Mouse (Mus musculus) left cerebral cortex, adult 11 months (tissue): ENCODE data around the gene Plpp7.

Experiments
- DNase-seq: peaks from one replicate; pipeline ENCODE4 v3.0.0; 2022; ENCODE audit warnings: low spot score

Plpp7 gene

DNA sequence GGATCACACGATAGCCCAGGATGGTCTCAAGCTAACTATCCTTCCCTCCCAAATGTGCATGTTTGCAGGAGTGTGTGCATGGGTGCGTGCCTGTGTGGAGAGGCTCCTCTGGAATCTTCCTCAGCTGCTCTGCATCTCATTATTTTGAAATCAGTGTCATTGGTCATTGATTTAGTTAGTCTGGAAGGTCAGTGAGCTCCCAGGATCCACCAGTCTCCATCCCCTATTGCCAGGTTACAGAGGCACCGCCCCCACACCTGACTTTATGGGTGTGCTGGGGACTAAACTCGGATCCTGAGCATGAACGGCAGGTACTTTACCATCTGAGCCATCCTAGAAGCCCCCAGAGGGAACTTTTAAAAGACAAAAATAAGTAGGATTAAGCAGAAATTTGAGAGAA, 7.6 kb downstream of the Plpp7 start:
- DNase-seq: no peak

DNA sequence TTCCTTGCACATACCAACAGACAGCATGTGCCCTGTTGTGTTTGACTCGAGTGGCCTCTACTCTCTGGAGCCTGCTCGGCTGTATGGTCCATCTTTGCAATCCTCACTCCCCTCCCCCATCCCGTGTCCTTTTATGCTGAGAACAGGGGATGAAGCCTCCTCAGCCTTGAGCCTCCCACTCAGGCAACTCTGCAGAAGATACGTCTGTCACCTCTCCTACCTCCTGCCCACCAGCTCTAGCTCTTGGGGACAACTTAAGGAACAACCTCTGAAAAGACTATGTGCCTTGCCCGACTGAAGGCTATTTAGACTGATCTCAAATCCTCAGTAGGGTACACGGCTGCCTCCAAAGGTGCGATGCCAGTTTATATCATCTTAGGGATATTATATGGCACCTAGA, 8.2 kb downstream of the Plpp7 start:
- DNase-seq: no peak

DNA sequence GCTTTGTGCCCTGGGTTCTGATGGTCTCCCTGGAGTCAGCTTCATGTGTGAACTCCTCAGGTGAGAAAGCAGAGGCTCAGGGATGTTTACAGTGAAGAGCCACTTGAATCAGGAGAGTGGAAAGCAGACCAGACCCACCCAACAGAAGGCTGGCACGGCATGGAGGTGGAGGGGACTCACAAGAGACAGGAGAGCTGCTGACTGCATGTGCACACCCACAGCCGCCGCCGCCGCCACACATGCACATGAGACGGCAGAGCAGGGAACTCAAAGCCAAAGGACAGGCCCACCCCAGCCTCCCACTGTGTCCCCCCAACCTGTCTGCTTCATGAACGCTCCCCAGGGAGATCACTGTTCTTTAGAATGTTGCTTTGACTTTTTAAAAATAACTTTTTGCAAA, 8.8 kb downstream of the Plpp7 start:
- DNase-seq: no peak

DNA sequence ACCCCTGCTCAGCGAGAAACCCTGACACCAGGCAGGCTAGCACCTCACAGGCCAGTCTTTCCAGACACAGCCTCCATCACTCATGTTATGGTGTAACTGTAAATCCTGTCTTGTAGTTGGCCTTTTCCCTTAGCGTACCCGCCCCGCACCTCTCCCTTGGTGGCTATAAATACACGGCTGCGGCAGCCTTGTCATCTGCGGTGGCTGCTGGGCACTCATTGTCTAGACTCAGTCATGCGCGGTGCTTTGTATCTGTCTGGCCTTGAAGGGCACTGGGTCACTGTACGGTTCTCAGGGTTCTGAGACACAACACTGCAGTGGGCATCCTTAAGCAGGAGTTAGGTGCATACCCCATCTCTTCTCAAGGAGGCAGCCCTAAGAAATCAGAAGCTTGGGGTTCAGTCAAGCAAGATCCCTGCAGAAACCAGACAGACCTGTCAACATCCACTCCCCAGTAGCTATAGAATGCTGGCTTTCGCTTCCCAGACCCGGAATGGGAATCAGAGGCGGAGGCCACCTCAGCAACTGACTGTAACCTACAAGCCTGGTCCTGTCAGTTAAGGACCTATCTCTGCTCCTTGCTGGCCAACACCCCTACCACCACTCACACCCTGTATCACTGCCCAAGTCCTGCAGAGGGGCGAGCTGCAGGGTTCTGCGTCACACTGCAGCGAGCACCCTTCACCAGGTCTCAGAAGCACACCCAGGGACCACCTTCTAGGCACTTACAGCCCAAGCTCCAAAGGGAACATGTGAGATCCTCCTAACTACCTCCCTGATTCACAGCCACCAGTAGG, 10.0 kb downstream of the Plpp7 start:
- DNase-seq: no peak

DNA sequence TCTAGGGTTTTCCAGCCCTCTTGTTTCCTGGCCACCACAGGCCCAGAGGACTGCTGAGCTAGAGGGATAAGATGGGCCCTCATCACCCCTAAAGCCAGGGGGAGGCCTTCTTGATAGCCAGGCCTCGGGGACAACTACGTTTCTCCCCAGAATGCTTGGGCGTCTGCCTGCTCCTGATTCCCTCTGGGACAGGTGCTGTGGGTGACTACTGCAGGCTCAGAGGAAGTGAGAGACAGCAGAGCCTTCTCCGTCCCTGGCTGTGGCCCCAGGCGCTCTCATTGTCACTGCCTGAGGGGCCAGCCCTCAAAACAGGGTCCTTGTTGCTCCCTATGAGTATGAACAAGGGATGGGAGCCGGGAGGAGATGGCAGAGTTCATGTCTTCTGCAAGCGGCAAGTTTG, 10.6 kb downstream of the Plpp7 start:
- no peak for DNase-seq

DNA sequence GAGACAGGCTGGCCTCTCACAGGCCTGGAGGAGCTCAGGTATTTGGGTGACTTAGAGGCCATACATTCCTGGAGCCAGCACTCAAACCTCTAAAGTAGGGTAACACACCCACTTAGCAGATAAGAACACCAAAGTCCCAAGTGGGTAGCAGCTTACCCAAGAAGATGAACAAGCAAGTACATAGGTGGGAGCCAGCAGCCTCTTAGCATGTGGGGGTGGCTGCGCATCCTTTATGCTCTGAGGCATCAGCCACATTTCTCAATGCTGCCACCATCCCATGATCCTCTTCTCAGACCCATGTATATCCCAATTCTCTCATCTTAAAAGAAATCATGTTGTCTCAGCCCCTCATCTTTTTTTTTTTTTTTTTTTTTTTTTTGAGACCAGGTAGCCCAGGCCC, 15.9 kb downstream of the Plpp7 start:
- no peak for DNase-seq

DNA sequence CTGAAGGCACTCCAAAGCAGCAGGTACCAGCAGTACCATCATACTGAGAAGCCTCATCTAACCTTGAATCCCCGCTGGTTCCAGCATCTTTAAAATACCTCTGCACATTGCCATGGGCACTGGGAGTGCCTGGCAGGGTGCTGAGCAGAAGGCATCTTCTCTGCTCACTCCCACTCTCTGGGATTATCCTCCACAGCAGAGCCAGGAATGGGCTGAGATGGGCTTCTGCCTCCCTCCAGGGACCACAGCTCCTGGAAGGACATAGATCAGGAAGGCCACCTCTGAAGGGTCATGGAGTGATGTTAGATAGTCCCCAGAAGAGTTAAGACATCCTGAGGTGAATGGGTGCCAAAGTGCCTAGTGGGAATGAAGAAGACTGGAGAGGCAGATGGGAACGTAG, 17.2 kb downstream of the Plpp7 start:
- DNase-seq: no peak

DNA sequence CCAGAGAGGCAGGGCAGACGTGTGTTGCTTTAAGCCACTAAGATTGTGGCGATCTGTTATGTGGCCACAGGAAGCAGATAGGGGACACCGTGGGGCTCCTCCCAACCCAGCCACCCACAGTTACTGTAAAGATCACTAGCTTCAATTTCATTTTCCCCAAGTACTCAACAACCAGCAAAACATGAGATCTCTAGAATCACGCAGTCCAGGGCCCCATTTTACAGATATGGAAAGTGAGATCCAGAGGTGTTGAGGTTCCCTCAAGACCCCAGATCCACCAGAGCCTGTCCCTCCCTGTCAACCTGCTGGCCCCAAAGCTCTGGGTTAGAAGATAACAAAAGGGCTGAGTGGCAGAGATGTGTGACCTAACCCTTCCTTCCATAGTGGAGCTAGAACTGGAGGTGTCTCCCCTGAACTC, 20.5 kb downstream of the Plpp7 start:
- DNase-seq: no peak

DNA sequence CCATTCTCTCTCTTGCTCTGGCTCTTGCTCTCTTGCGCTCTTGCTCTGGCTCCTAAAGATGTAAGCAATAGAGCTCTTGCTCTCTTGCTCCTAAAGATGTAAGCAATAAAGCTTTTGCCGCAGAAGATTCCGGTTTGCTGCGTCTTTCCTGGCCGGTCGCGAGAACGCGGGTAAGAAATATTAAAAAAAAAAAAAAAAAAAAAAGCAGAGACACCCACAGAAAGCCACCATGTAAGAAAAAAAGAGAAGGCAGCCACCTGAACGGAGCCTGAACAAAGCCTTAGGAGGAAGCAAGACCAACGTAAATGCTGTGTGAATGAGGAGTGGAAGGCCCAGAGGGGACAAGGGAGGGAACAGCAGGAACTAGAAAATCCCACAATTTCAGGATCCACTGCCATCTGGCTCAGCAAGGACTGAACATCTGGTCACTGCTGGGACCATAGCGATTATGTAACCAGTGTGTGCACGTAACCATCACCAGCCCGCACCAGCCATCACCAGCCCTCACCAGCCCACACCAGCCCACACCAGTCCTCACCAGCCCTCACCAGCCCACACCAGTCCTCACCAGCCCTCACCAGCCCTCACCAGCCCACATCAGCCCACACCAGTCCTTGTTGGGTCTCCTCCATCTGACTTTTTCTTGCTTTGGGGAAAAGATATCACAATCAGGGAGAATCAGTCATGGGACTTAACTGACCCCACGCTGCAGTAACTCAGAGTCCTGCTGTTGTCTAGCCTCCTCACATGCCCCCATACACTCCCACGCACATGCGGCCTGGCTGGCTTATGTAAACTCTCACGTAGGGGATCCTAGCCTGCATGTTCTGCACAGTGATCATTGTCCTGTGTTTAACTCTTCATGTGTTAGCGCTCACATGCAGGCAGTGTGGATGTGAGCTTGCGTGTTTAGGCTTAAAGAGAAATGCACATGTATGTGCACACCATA, 24.7 kb downstream of the Plpp7 start:
- no peak for DNase-seq

DNA sequence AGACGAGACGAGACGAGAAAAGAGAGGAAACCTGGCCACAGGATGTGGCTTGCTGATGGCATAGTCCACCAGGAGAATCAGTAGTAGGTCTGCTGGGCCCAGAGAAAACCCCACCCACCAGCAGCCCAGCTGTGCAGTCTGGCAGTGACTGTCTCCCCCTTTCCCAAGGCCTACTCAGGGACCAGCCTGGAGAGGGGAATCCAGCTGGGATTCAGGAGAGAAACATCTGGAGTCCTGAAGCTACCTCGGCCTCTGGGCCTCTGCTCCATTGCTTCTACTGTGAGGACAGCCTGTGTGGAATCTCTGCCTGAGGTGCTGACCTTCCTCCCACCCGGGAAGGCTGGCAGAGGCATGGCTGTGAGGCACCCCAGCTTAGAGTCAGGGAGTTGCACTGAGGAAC, 25.8 kb downstream of the Plpp7 start:
- no peak for DNase-seq

DNA sequence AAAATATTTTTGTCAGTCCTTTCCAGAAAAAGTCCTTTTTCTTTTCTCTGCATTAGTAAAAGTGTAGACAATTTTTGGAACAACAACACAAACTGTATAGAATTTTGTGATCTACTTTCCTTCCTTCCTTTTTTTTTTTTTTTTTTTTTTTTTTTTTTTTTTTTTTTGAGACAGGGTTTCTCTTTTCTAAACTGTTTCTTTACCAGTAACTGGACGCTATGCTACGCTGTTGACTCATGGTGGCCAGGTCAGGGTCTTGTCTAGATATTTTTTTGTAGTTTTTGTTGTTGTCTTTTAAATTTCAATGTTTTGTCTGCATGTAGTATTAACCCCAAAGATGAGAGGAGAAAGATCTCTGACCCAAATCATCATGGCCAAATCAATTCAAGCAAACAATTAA, 26.5 kb downstream of the Plpp7 start:
- DNase-seq: no peak

DNA sequence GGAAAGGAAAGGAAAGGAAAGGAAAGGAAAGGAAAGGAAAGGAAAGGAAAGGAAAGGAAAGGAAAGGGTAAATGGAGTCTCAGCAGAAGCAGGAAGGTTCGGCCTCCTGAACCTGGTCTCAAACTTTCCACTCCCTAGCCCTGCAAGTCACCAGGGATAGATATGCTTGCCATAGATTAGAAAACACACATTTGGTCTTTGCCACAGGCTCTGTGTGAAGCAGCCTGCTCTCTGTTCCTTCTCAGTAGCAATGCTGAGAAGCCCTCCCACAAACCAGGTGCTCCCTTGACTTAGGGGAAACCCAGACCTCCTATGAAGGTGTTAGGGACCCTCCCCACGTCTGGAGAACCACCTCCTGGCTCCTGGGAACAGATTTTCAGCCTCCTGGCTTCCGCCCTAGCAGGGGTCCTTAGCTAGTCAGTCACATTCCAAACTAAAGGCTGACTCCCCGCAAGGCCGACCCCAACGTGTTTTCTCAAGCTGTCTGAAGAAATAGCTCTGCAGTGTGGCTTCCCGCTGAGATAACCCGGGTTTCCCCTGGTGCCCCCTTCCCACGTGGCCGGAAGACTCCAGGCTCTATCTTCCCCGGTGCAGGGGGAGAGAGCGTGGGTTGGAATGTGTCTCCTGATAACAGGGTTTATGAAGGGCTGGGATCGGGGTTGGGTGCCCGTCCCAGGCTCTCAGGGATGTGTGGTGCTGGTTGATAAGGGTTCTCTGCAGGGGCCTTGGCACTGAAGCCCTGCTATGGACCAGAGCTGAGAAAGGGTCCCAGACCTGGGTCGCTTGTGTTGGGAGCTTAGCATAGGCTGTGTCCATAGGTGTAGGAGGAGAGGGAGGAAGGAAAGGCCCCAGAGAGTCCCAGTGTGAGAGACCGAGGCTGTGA, 32.6 kb downstream of the Plpp7 start:
- DNase-seq: no peak

DNA sequence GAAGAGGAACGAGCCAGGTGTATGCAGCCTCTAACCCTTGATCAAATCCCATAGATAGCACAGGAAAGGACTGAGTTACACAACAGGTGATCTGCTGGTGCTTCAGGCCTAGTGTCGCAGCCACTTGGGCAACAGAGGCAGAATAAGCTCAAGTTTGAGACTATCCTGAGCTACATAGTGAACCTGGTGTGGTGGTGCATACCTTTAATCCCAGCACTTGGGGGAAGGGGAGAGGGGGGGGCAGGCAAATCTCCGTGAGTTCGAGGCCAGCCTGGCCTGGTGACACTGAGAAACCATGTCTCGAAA, 33.2 kb downstream of the Plpp7 start:
- no peak for DNase-seq

DNA sequence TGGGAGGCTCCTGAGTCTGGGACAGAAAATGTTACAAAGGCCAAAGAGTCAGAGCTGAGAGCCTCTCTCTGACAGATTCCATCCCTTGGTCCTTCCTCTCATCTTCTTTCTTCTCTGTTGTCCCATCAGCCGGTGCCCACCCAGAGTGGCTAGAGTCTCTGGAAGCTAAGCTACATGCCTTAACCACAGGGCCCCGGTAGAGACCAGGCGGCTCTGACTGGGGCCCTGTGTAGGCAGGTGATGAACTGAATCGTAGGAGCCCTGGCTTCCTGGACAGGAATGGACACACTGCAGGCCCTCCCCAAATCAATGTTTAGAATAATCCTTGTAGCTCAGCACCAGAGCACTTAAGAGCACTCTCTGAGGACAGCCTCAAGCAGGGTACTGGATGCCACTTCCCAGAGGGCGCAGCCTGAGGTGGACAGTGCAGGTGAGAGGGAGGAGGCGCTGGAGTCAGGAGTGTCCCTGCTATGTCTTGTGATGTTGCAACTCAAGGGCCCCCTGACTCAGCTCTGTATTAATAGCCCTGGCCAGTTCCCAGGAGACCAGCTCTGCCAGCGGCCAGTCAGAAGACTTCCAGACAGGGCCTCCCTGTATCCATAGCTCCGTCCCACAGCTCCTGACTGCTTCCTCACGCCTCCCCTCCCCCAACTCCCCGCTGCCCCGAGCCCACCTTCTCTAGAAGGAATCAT, 34.2 kb downstream of the Plpp7 start:
- DNase-seq: no peak

DNA sequence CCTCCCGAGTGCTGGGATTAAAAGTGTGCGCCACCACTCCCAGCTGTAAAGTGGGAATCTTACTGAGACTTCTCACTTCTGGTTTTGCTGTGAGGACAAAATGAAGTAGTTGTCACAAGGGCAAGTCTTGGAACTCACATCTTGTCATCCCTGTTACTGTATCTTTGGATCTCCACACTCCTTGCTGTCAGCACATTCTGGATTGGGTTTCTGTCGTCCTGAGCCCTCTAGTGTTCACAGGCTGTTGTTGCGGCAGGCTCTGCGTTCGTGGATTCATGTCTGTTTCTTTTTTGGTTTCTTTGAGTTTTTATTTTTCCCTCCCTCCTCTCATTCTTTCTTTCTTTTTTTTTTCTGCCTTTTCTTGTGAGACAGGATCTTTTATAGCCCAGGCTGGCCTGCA, 35.1 kb downstream of the Plpp7 start:
- peak; percentile 48 for DNase-seq

DNA sequence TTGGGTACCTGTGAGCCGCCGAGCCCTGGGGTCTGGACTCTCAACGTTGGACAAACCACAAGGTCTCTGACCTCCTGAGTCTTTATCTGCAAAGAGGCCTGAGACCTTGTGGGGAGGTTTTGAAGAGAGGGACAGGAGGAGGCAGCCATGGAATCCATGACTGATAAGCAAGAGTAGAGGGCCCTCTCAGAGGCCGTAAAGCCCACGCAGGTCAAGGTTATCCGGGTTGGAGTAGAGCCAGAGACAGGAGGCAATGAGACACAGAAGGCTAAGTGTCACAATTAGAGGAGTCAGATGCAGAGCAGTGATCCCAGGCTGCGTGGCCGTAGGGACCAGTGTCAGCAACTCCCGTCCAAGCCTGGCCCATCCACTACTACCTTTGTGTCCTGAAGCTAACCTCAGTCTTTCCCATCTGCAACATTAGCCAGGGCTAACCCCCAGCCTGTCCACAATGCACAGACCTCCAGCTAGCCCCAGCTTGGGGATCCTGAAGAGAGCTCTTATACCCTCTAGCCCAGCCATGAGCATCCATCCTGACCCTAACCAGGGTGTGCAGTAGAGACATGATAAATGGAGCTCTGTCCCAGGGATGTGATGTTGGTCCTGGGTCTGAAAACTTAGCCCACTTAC, 36.0 kb downstream of the Plpp7 start:
- no peak for DNase-seq

DNA sequence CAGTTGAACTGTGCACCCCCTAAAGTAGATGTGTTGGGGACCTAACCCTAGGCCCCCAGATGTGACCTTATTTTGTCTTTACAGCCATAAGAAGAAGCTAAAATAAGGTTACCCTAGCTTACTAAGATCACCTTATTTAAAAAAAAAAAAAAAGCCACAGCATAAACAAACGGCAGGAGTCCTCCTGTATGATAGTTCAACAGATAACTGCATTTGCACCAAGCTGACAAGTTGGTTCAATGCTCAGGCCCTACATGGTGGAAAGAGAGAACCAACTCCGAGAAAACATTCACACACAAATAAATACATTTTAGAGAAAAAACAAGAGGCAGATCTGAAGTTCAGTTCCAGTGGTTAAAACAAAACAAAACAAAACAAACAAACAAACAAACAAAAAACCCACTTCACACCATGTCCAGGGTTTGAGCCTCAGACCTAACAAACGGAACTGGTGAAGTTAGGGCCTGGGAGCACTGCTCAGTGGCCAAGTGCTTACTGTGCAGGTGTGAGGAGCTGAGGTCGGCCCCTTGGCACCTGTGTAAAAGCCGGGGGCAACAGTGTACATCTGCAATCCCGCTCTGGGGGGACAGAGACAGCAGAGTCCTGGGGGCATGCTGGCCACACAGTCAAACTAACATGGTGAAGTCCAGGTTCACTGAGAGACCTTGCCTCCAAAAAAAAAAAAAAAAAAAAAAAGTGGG, 36.7 kb downstream of the Plpp7 start:
- no peak for DNase-seq

DNA sequence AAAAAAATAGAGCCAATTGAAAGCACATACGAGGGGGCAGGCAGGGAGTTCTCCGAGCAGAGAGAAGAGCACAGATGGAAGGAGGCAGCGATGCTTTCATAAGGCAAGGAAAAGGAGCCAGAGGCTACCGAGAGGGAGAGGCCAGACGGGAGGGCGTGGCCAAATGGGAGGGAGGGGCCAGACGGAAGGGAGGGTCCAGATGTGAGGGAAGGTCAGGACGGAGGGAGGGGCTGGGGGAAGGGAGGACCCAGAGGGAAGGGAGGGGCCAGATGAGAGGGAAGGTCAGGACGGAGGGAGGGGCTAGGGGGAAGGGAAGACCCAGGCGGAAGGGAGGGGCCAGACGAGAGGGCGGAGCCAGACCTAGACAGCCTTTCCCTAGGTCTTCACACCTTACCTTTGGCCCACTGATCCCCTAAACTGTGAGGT, 37.3 kb downstream of the Plpp7 start:
- no peak for DNase-seq

DNA sequence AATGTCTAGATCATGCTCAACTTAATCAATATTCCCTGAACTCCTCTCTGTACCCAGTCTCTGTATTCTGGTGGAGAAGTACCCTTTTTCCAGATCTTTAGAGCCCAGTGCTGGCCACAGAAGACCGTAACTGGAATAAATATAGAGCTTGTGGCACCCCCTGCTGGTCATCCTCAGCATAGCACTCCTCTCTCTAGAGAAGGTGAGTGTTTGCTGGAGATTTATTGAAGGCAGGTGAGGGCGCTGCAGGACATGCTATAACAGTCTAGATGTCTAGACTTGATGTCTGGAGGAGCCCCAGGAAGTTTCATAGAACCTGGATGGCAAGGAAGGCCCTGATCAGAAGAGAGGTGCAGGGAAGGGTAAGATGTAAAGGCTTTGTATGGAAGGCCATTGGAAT, 38.7 kb downstream of the Plpp7 start:
- DNase-seq: peak; percentile 90

DNA sequence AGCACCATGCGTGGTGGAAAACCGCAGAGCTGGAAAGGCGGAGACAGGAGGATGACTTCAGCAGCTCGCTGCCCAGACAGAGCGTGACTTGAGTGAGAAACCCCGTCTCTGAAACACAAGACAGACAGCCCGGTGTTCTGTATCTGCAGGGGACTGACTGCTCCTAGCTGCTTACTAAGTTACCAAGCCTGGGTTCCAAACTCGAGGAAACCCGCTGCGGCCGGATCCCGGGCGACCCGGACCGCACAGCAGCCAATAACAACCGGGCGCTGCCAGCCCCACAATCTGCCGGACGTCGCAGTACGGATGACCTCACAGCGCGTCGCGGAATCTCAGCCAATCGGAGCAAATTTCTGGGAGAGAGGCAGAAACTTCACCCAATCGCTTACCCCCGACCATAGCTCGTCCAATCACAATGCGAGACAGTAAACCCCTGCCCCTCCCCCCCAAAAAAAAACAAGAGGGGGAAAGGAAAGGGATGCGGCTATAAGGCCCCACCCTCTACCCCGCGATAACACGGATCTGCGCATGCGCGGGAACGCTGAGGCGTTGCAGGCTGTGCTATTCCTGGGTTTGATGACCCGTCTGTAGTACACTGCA, 42.4 kb downstream of the Plpp7 start:
- peak; percentile 98 for DNase-seq
